Mouse (Mus musculus) cerebellum, postnatal 14 days (tissue): ENCODE measurements at regions not wholly inside any gene's neighbourhood (a gene's known extent, or its start where the extent isn't known, plus 50 kb on each side); places are given as distances from the start of the nearest gene placed in this dataset.

Source experiments
- DNase-seq, 2 experiments: peaks; one replicate each; pipeline ENCODE4 v3.0.0; 2021; ENCODE audit warnings: mixed read lengths in 2 of 2

DNA sequence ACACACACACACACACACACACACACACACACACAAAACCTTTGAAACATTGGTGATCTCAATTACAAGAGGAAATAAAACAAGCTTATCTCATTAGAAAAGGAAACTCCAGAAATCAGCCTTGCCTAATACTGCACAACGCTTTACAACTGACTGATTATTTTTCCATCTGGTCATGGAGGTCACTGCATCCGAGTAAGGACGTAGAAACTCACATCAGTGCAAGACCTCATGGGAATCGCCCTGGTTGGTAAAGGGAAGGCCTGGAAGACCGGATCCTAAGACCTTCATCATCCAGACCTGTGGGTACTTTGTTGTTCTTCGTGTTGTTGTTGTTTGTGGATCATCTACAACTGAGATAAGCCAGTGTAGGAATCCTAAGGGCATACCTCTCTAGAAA is 77.8 kb upstream of the Sestd1 start:
- DNase-seq, result no peak

DNA sequence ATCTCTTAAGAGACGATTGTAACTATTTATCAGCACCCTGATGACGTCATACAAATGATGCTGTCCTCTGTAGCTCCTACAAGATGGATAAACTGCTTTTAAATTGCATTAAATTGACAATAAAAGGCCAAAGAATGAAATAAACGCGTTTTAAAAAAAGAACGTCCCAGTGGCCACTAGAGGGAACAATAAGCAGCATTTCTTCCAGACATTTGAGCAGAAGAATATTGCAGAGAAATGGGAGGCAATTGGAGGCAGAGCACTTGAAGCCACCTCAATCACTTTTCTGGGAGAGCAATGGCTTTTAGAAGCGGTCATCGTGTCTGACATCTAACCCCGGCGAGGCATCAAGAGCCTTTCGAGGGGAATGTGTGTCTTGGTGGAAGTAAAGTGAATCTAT is 76.4 kb upstream of the Sestd1 start:
- DNase-seq, result no peak

GRCm38 (mm10) chr2:77351987-77352628 is 71.7 kb upstream of the Sestd1 start:
- no peak for DNase-seq

DNA sequence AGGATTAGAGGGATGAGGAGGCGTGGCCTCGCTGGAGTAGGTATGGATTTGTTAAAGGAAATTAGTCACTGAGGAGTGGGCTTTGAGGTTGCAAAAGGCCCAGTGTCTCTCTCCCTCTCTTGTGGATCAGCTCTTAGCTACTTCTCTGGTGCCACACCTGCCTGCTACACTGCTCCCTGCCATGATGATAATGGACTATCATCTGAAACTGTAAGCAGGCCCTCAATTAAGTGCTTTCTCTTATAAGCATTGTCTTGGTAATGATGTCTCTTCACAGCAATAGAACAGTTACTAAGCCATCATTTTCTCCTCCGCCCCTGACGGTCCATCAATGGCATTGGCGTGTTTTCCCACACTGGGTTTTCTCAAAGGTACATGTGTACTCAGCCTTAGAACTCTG is 66.6 kb upstream of the Sestd1 start:
- DNase-seq, result no peak

DNA sequence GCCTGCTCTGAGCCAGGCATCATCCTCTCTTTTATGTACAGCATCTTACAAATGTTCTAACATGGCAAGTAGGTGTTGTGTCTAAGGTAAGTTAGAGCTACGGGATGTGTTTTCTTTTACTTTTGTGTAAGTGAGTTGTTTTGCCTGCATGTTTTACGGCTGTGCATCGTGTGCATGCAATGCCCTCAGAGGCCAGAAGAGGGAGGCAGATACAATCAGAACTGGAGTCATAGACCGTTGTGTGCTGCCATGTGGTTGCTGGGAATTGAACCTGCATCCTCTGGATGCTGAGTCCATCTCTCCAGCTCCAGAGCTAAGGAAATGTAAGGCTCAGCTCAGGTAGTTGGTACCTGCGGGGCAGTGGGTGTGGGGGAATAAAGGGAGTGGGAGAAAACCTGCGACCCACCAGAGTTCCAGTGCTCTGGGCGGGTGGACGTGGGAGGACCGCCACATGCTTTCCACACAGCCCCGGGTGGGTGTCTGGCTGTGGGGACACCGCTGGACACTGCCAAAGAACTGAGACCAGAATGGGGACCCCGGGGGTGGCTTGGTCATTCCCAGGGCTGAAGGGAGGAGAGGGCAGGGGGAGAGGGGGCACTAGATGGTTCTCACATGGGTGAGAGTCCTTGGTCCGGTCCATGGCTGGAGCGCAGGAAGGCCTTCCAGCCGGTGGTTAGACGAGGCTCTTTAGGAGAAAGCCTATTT is 63.5 kb upstream of the Sestd1 start:
- DNase-seq, result peak in 1 of 2 experiments; percentile 29

DNA sequence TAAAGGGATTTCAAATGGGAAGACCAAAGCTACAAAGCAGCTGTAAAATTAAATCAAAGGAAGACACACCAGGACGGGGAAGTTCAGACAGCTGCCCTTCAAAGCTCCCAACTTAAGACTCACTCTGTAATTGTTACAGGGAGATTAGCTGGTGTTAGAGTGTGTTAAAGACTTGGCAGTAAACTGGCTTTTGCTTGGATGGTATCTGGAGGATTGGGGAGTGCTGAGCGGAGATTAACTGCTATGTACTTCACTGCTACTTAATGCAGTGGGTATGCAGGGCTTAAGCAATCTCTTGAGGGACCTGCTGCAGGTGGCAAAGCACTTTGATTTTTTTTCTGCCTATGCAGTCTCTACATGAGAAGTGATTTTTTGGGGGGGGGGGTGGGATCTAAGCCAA is 62.0 kb upstream of the Sestd1 start:
- no peak for DNase-seq

DNA sequence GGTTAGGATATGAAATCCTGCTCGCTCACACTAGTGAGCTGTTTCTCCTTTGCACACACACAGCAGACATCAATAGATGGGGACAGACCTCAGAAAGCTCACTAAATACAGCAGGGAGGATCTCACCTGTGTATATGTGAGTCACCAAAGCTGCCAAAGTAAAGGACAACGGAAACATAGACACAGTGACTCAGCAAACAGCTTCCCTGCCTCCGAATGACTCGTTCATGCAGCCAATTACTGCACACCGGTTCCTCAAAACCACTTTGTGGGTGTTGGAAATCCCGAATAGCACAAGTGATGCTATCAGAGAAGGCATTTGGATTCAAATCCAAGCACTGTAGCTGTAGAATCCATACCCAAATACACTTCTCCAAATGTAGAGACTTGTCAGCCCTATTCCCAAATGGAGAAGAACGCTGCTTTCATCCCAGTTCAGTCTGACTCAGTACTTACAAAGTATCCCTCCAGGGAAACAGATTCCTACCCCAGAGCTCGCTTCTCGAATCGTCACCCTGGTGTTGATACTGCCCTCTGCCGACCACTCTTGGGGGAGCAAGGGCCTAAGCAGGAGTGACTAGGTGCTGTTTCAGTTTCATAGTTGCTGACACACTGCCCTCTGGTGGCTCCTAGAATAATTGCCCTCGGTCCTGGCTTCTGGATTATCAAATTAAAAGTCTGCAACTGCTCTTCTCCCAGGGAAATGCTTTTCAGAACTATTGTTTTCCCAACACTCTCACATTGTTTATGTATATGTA is 61.4 kb upstream of the Sestd1 start:
- peak; percentile 95 to 99 for DNase-seq

DNA sequence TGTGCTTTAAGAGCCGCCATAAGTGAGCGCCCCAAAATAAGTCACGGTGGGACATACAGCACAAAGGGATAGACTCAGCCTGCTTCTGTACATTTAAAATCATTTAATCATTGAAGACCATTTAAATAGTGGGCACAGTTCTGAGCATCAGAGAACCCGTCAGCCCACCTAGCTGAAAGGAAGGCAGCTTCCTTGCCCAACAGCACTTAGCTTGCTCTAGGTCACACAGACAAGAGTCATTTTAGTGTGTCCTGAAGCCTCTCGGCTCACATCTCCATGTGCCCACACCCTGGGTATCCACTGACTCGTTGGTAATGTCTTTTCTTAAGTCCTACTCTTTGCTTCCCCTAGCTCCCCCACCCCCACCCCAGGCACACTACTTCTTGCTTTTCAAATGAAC is 59.7 kb upstream of the Sestd1 start:
- no peak for DNase-seq

DNA sequence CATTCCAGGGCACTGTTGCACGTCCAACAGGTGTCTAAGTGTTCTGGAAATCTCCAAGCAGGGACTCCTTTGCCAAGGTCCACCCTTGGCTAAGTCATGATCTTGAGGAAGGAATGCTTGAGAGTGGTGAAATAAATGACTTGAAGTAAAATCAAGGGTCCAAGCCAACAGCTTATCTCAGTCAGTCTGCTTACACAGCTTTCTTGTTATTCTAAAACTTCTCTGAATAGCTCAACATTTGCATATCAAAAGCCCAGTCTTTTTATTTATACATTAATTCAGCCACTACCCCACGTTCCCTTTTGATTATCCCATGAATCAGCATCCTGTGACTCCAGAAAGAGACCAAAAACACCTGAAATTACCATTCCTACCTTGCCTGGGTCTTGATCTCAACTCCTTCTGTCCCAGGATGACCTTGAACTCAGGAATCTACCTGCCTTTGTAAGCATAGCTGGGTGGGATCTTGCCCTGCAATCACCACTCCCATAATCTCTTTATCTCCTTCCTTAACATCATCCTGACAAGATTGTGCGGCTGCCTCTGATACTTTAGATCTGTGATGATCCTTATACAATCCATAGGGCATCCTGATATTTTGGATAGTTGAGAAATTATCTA is 57.5 kb upstream of the Sestd1 start:
- DNase-seq, result no peak

DNA sequence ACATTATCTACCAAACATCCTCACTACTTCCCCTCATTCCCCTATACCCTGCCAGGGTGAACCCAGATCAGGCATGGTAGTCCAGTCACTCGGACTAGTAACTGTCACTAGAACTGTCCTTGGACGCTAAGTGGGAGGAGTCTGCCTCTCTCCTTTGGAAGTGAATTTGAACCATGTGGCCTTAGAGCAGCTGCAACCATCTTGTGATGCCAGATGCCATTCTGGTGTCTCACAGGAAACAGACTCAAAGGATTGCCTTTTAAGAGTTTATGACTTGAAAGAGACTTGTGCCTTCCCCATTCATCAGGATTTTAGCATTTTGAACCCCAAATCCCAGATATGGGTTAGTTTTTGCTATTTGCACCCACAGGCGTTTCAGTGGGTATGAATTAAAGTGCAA is 56.9 kb upstream of the Sestd1 start:
- no peak for DNase-seq

GRCm38 (mm10) chr2:77336810-77337209 is 56.4 kb upstream of the Sestd1 start:
- DNase-seq, result no peak

DNA sequence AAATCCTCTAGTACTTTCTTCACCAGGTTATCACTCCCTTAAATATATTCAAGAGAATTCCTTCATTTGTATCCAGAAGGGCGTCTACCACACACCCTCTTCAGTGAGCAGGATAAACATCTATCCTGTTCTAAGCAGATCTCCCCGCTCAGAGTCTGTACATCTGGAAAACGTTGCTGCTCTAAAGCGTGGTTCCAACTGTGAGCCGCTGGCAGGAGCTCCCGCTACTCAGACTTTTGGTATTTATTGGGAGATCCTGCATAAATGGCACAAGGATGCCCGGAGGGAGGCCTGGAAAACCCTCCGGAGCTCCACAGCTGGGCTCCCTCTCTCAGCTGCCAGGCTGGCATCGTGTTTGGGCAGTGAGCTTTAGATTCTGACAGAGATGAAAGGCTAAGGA is 54.3 kb upstream of the Sestd1 start:
- no peak for DNase-seq

- DNase-seq, result no peak
Observed at GRCm38 (mm10) chr2:77333394-77334079, 53.1 kb upstream of the Sestd1 start.
